In the genomic region with DNA sequence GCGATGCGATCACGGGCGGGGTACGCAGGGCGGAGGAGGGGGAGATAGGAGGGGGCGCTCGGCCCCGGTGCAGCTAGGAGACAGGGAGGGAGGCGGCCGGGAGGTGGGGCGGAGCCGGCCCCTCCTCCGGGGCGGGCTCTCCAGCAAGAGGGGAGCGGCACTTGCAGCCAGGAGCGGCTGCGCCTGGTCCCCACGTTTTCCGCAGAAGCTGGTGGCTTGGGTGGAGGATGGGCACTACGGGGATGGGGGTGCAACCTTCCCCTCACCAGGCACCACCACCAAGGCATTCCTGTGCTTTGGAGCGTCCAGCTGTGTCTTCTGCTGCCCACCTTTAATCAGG, we compare ENCODE assay signal across 8 mouse cellular contexts. TPM values are rescaled to one million over a fixed set of nuclear protein-coding genes. Genes with fewer than 3 reads are reported as not detected.
DNase-seq lines count a peak whose midpoint lies in the region; ATAC-seq lines count a peak whose summit lies in the region.

A gene (minus strand): TSS at position 84 of the 340 bp plus-strand sequence.

- H3K9me3 ChIP-seq in heart, embryonic 13.5 days = no peaks in the 10 kb centered on the region
- no peaks in the 10 kb centered on the region for H3K9me3 ChIP-seq in hindbrain, embryonic 16.5 days (ENCODE audit: control insufficient read depth, low read length)
- no peaks in the 10 kb centered on the region for H3K9me3 ChIP-seq in limb, embryonic 13.5 days
- H3K9me3 ChIP-seq in neural tube, embryonic 14.5 days (ENCODE audit: control insufficient read depth, low read length) = no peaks in the 10 kb centered on the region

- DNase-seq in heart, postnatal 14 days = no peak
- peak; percentile 44 for DNase-seq in ZHBTc4 (ENCODE audit: low read depth, low spot score)
- peak; percentile 54 for DNase-seq in embryo, embryonic 9.5 days (ENCODE audit: extremely low spot score)
- no peak for DNase-seq in urinary bladder, postnatal 25 days (ENCODE audit: low spot score)

- H3K27ac ChIP-seq in heart, embryonic 13.5 days (replicated peaks) = no peak within 1 kb of the TSS
- peak within 1 kb of the TSS; percentile 89 for H3K27ac ChIP-seq in hindbrain, embryonic 16.5 days (ENCODE audit: low read depth, low read length)
- H3K27ac ChIP-seq in limb, embryonic 13.5 days = no peak within 1 kb of the TSS
- peak within 1 kb of the TSS; percentile 80 for H3K27ac ChIP-seq in neural tube, embryonic 14.5 days (ENCODE audit: low read depth, low read length)

- H3K9ac ChIP-seq in heart, embryonic 13.5 days = peak within 1 kb of the TSS; percentile 80
- H3K9ac ChIP-seq in hindbrain, embryonic 16.5 days (ENCODE audit: low read depth, low read length) = peak within 1 kb of the TSS; percentile 97
- peak within 1 kb of the TSS; percentile 70 for H3K9ac ChIP-seq in limb, embryonic 13.5 days
- peak within 1 kb of the TSS; percentile 90 for H3K9ac ChIP-seq in neural tube, embryonic 14.5 days (replicated peaks; ENCODE audit: low read depth, low read length)

- 3% methylated on average over 21 of the region's 22 CpGs for WGBS in heart, embryonic 13.5 days
- WGBS in hindbrain, embryonic 16.5 days = 0% methylated on average over 20 of the region's 22 CpGs
- WGBS in limb, embryonic 13.5 days = 3% methylated on average over 19 of the region's 22 CpGs
- 5% methylated on average over 15 of the region's 22 CpGs for WGBS in neural tube, embryonic 14.5 days

- H3K4me1 ChIP-seq in heart, embryonic 13.5 days = peaks cover 14% of the 10 kb centered on the region; the same call in 1 of the 2 replicates
- H3K4me1 ChIP-seq in hindbrain, embryonic 16.5 days (ENCODE audit: control insufficient read depth, insufficient read depth, low read depth, low read length) = peaks cover 11% of the 10 kb centered on the region
- H3K4me1 ChIP-seq in limb, embryonic 13.5 days = peaks cover 15% of the 10 kb centered on the region
- H3K4me1 ChIP-seq in neural tube, embryonic 14.5 days (ENCODE audit: control insufficient read depth, insufficient read depth, low read length) = 0 out of 2 replicates have a peak, but pooled peaks cover 3% of the 10 kb centered on the region

- peak within 1 kb of the TSS; percentile 95 for H3K4me2 ChIP-seq in heart, embryonic 13.5 days
- peak within 1 kb of the TSS; percentile 76 for H3K4me2 ChIP-seq in hindbrain, embryonic 16.5 days (ENCODE audit: low read length)
- peak within 1 kb of the TSS; percentile 85 for H3K4me2 ChIP-seq in limb, embryonic 13.5 days (replicated peaks)
- H3K4me2 ChIP-seq in neural tube, embryonic 14.5 days (ENCODE audit: low read depth, low read length) = peak within 1 kb of the TSS; percentile 74

- peaks cover 92% of the 10 kb centered on the region for H3K27me3 ChIP-seq in heart, embryonic 13.5 days (replicated peaks)
- no peaks in the 10 kb centered on the region for H3K27me3 ChIP-seq in hindbrain, embryonic 16.5 days (replicated peaks; ENCODE audit: control insufficient read depth, insufficient read depth, low read length)
- peaks cover 66% of the 10 kb centered on the region for H3K27me3 ChIP-seq in limb, embryonic 13.5 days
- H3K27me3 ChIP-seq in neural tube, embryonic 14.5 days (ENCODE audit: control insufficient read depth, insufficient read depth, low read length) = no peaks in the 10 kb centered on the region; the same call in 1 of the 2 replicates

- H3K4me3 ChIP-seq in heart, embryonic 13.5 days = peak within 1 kb of the TSS; percentile 75
- peak within 1 kb of the TSS; percentile 87 for H3K4me3 ChIP-seq in hindbrain, embryonic 16.5 days (ENCODE audit: low read length)
- H3K4me3 ChIP-seq in limb, embryonic 13.5 days = peak within 1 kb of the TSS; percentile 71
- H3K4me3 ChIP-seq in neural tube, embryonic 14.5 days (ENCODE audit: low read depth, low read length) = peak within 1 kb of the TSS; percentile 89

- H3K36me3 ChIP-seq in heart, embryonic 13.5 days = no peaks in the 10 kb centered on the region
- no peaks in the 10 kb centered on the region for H3K36me3 ChIP-seq in hindbrain, embryonic 16.5 days (ENCODE audit: control insufficient read depth, insufficient read depth, low read length)
- no peaks in the 10 kb centered on the region for H3K36me3 ChIP-seq in limb, embryonic 13.5 days
- no peaks in the 10 kb centered on the region for H3K36me3 ChIP-seq in neural tube, embryonic 14.5 days (ENCODE audit: control insufficient read depth, insufficient read depth, low read length)

- no peak for ATAC-seq in heart, embryonic 13.5 days (ENCODE audit: extremely low read depth, insufficient number of reproducible peaks, low FRiP score, low TSS enrichment)
- peak; percentile 89 for ATAC-seq in hindbrain, embryonic 16.5 days
- ATAC-seq in limb, embryonic 13.5 days (ENCODE audit: low FRiP score, low read depth) = peak; percentile 86; the same call in 1 of the 2 replicates
- peak; percentile 91 for ATAC-seq in neural tube, embryonic 14.5 days (ENCODE audit: low read depth)

- intact Hi-C loops in heart, postnatal 14 days (cut with DNase I) = no loop called here

RNA-seq across cellular contexts. Expression of the gene that starts here (rescaled TPM):
- polyA plus RNA-seq in heart, embryonic 13.5 days (2015; fragmentation: Nextera tagmentation; extraction: Ambion mirVana) = 0.03 and 0.05 TPM in 2 replicates
- not detected for total RNA-seq in heart, postnatal 14 days (2021)
- 9.8 and 10.3 TPM in 2 replicates for polyA plus RNA-seq in hindbrain, embryonic 16.5 days (2015; fragmentation: Nextera tagmentation; extraction: Ambion mirVana)
- polyA plus RNA-seq in limb, embryonic 13.5 days (2015; fragmentation: Nextera tagmentation; extraction: Ambion mirVana) = 0.47 and 0.54 TPM in 2 replicates
- polyA plus RNA-seq in neural tube, embryonic 14.5 days (2014; fragmentation: Nextera tagmentation; extraction: Ambion mirVana) = 9.9 and 10.0 TPM in 2 replicates

Comparison
In these comparisons a context has a peak if more than half of its experiments do, and no peak if none do; other contexts are left out.
1. Peak in ATAC-seq, H3K4me3 ChIP-seq, H3K9ac ChIP-seq and H3K4me2 ChIP-seq in limb, embryonic 13.5 days; RNA of the gene not detected or under 1 TPM.
2. H3K27ac ChIP-seq: peak in hindbrain, embryonic 16.5 days (single experiment) and neural tube, embryonic 14.5 days (single experiment); none in heart, embryonic 13.5 days (single experiment) and limb, embryonic 13.5 days (single experiment).
3. DNase-seq: peak in ZHBTc4 (single experiment) and embryo, embryonic 9.5 days (single experiment); none in heart, postnatal 14 days (0 of 2) and urinary bladder, postnatal 25 days (single experiment).
4. Peak in every context shown above with its lines, with median percentiles within 50 percentile points of each other: H3K4me2 ChIP-seq, H3K4me3 ChIP-seq and H3K9ac ChIP-seq.